Mouse (Mus musculus): Measurements from ENCODE around the gene Agtrap. TPM values are rescaled to one million over a fixed set of nuclear protein-coding genes. Genes with fewer than 3 reads are reported as not detected.

Agtrap gene
- polyA plus RNA-seq, 1 experiment: 4.6 TPM

GRCm38 (mm10) chr4:148101801-148102527 is 14.1 kb upstream of the Agtrap start:
- TF ChIP-seq CTCF (IDR thresholded peaks at IDR 0.05; ENCODE audit: borderline replicate concordance, extremely low read depth, insufficient read depth, insufficient read length): peak; percentile 66
- TF ChIP-seq POLR2A (IDR thresholded peaks at IDR 0.05; ENCODE audit: borderline replicate concordance, extremely low read depth, insufficient read depth, insufficient read length, poor library complexity, severe bottlenecking): peak; percentile 29; the same call in 1 of the 2 replicates
- peak; percentile 93 for DNase-seq (ENCODE audit: low read depth)

- no peak for DNase-seq (ENCODE audit: low read depth)
Measured at GRCm38 (mm10) chr4:148098666-148099065, 10.8 kb upstream of the Agtrap start.

GRCm38 (mm10) chr4:148097936-148098335 is 10.1 kb upstream of the Agtrap start:
- TF ChIP-seq CTCF (IDR thresholded peaks at IDR 0.05; ENCODE audit: borderline replicate concordance, extremely low read depth, insufficient read depth, insufficient read length) (no peak), POLR2A (IDR thresholded peaks at IDR 0.05; ENCODE audit: borderline replicate concordance, extremely low read depth, insufficient read depth, insufficient read length, poor library complexity, severe bottlenecking) (no peak)
- peak; percentile 34 for DNase-seq (ENCODE audit: low read depth)

More at GRCm38 (mm10) chr4:148098666-148099065, 10.8 kb upstream of the Agtrap start:
- TF ChIP-seq POLR2A (IDR thresholded peaks at IDR 0.05; ENCODE audit: borderline replicate concordance, extremely low read depth, insufficient read depth, insufficient read length, poor library complexity, severe bottlenecking) (no peak), CTCF (IDR thresholded peaks at IDR 0.05; ENCODE audit: borderline replicate concordance, extremely low read depth, insufficient read depth, insufficient read length) (no peak)

GRCm38 (mm10) chr4:148095081-148095480 is 7.2 kb upstream of the Agtrap start:
- TF ChIP-seq CTCF (IDR thresholded peaks at IDR 0.05; ENCODE audit: borderline replicate concordance, extremely low read depth, insufficient read depth, insufficient read length): no peak
- no peak for TF ChIP-seq POLR2A (IDR thresholded peaks at IDR 0.05; ENCODE audit: borderline replicate concordance, extremely low read depth, insufficient read depth, insufficient read length, poor library complexity, severe bottlenecking)
- no peak for DNase-seq (ENCODE audit: low read depth)

GRCm38 (mm10) chr4:148094161-148094560 is 6.3 kb upstream of the Agtrap start:
- DNase-seq (ENCODE audit: low read depth): peak; percentile 15
- TF ChIP-seq POLR2A (IDR thresholded peaks at IDR 0.05; ENCODE audit: borderline replicate concordance, extremely low read depth, insufficient read depth, insufficient read length, poor library complexity, severe bottlenecking) (no peak), CTCF (IDR thresholded peaks at IDR 0.05; ENCODE audit: borderline replicate concordance, extremely low read depth, insufficient read depth, insufficient read length) (peak; percentile 17; the same call in 1 of the 2 replicates)

GRCm38 (mm10) chr4:148092551-148093271 is 4.9 kb upstream of the Agtrap start:
- TF ChIP-seq CTCF (IDR thresholded peaks at IDR 0.05; ENCODE audit: borderline replicate concordance, extremely low read depth, insufficient read depth, insufficient read length) (no peak), POLR2A (IDR thresholded peaks at IDR 0.05; ENCODE audit: borderline replicate concordance, extremely low read depth, insufficient read depth, insufficient read length, poor library complexity, severe bottlenecking) (no peak)
- no peak for DNase-seq (ENCODE audit: low read depth)

- no peak for DNase-seq (ENCODE audit: low read depth)
- TF ChIP-seq CTCF (IDR thresholded peaks at IDR 0.05; ENCODE audit: borderline replicate concordance, extremely low read depth, insufficient read depth, insufficient read length) (no peak), POLR2A (IDR thresholded peaks at IDR 0.05; ENCODE audit: borderline replicate concordance, extremely low read depth, insufficient read depth, insufficient read length, poor library complexity, severe bottlenecking) (no peak)
Measured at GRCm38 (mm10) chr4:148091181-148091580, 3.4 kb upstream of the Agtrap start.

GRCm38 (mm10) chr4:148089166-148089565 is 1.3 kb upstream of the Agtrap start:
- TF ChIP-seq CTCF (IDR thresholded peaks at IDR 0.05; ENCODE audit: borderline replicate concordance, extremely low read depth, insufficient read depth, insufficient read length) (no peak), POLR2A (IDR thresholded peaks at IDR 0.05; ENCODE audit: borderline replicate concordance, extremely low read depth, insufficient read depth, insufficient read length, poor library complexity, severe bottlenecking) (no peak)
- no peak for DNase-seq (ENCODE audit: low read depth)

GRCm38 (mm10) chr4:148087091-148087906 is 532 bp downstream of the Agtrap start:
- DNase-seq (ENCODE audit: low read depth): peak; percentile 53
- no peak for TF ChIP-seq POLR2A (IDR thresholded peaks at IDR 0.05; ENCODE audit: borderline replicate concordance, extremely low read depth, insufficient read depth, insufficient read length, poor library complexity, severe bottlenecking)
- TF ChIP-seq CTCF (IDR thresholded peaks at IDR 0.05; ENCODE audit: borderline replicate concordance, extremely low read depth, insufficient read depth, insufficient read length): no peak

- TF ChIP-seq POLR2A (IDR thresholded peaks at IDR 0.05; ENCODE audit: borderline replicate concordance, extremely low read depth, insufficient read depth, insufficient read length, poor library complexity, severe bottlenecking) (no peak), CTCF (IDR thresholded peaks at IDR 0.05; ENCODE audit: borderline replicate concordance, extremely low read depth, insufficient read depth, insufficient read length) (no peak)
Measured at GRCm38 (mm10) chr4:148085907-148086305, 1.9 kb downstream of the Agtrap start.

More at GRCm38 (mm10) chr4:148085907-148086305, 1.9 kb downstream of the Agtrap start:
- DNase-seq (ENCODE audit: low read depth): no peak

Data from brain, embryonic 14.5 days (tissue).